Mouse (Mus musculus): ENCODE measurements around the gene Tspan4. TPM values are rescaled to one million over a fixed set of nuclear protein-coding genes. Genes with fewer than 3 reads are reported as not detected.

The Tspan4 gene
- 49.1 and 55.3 TPM in 2 replicates for polyA plus RNA-seq (2015; fragmentation: Nextera tagmentation; extraction: Ambion mirVana)

DNA sequence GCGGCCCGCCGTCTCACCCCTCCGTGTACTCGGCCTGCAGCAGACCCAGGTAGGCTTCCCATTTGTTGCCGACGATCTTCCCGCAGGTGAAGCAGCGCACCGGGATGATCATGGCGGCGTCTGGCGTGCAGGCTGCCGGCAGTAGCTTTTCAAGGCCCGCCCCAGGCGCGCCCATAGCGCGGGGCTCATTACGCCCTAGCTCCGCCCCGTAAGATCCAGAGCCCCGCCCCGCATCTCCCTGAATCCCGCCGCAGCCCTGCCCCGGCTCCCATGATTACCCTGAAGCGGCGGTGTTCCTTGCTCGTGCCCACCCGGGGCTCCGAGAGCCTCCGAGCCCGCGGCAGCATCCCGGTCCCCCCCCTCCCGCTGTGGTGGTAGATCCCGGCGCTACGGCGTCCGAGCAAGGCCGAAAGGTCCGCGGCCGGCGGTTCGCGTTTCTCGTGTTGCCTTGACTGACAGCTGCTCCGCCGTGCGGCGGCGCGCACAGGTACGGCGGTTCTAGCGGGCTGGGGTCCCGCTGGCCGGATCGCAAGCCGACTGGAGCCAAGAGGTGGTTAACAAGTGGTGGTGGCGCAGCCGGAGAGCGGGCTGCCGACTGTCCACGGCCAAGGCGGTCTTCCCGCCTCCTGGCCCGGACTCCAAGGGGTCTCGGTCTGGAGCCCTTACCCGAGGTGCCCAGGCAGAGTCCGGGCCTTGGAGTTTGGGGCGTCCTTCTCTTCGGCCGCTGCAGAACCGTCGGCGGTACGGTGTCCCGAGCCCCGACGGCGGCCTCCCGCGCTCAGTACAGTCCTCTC is at the start of gene Tspan4, which contains the start of gene Polr2l:
Gene Tspan4, plus strand, starts transcription at position 230 of the 794 bp plus-strand sequence.
Gene Polr2l, minus strand, starts transcription at position 122 of the 794 bp plus-strand sequence.
- Histone ChIP-seq H3K4me3 (peak within 1 kb of the TSS; percentile 78), H3K4me2 (peak within 1 kb of the TSS; percentile 81), H3K9me3 (no peaks in the 10 kb centered on the region), H3K9ac (peak within 1 kb of the TSS; percentile 76), H3K27me3 (replicated peaks) (peaks cover 12% of the 10 kb centered on the region), H3K36me3 (replicated peaks) (peaks cover 14% of the 10 kb centered on the region), H3K27ac (peak within 1 kb of the TSS; percentile 87), H3K4me1 (peaks cover 22% of the 10 kb centered on the region)
- WGBS: under 1% methylated on average over 84 of the region's 87 CpGs
- ATAC-seq (replicated peaks): peak; percentile 88

GRCm38 (mm10) chr7:141426948-141427730 is 47.9 kb upstream of the Tspan4 start:
- Histone ChIP-seq H3K4me3 (no peak overlapping the region), H3K4me2 (no peak overlapping the region), H3K27ac (no peak overlapping the region), H3K27me3 (replicated peaks) (no peaks in the 10 kb centered on the region), H3K9ac (no peak overlapping the region), H3K4me1 (peaks cover 27% of the 10 kb centered on the region), H3K36me3 (replicated peaks) (peaks cover 10% of the 10 kb centered on the region; the same call in 1 of the 2 replicates), H3K9me3 (no peaks in the 10 kb centered on the region)
- ATAC-seq (replicated peaks): no peak
- 84% methylated on average over 12 of the region's 12 CpGs for WGBS

DNA sequence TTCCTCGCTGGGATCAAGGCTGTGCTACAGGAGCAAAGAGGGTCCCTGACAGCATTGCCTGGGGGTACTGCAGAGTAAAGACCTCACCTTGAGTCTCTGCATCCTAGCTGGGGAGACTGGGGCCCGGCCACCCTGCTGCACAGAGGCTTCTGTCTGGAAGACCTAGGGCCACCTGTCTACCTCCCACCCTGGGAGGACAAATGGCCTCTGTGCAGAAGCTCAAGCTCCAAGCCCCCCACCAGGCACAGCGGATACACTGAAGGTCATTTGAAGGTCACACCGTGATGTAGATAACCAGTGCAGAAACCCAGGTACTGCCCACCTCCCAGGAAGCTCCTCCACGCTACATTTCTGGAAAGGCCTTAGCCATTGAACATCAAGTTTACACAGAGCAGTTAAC is 46.3 kb upstream of the Tspan4 start:
- H3K9me3 ChIP-seq: no peaks in the 10 kb centered on the region
- no peak for ATAC-seq (replicated peaks)
- peak overlapping the region; percentile 59 for H3K4me3 ChIP-seq
- 53% methylated on average over 5 of the region's 5 CpGs for WGBS
- H3K27me3 ChIP-seq (replicated peaks): no peaks in the 10 kb centered on the region
- H3K9ac ChIP-seq: peak overlapping the region; percentile 81
- peak overlapping the region; percentile 82 for H3K4me2 ChIP-seq
- peak overlapping the region; percentile 81 for H3K27ac ChIP-seq
- peaks cover 15% of the 10 kb centered on the region for H3K36me3 ChIP-seq (replicated peaks)
- peaks cover 38% of the 10 kb centered on the region for H3K4me1 ChIP-seq

DNA sequence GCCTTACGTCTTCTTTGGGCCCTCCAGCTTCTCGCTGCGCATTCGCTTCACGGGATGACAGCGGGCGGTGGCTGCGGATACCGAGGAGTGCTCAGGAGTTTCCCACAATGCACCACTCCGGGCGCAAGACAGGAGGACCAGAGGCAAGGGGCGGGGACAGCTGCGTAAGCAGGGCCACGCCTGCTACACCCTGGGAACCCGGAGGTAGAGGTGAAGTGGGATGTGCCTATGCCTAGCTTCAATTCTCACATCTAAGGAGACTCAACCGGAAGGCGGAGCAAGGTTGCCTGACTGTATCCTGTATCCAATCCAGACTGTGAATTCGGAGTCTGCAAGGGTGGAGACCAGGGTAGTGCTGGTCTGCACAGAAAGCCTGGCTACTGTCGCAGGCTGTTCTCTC is 45.7 kb upstream of the Tspan4 start, which contains the start of gene Cend1:
Gene Cend1, minus strand, starts transcription at position 182 of the 400 bp plus-strand sequence.
- Histone ChIP-seq H3K27ac (peak within 1 kb of the TSS; percentile 81), H3K4me3 (peak within 1 kb of the TSS; percentile 59), H3K9me3 (no peaks in the 10 kb centered on the region), H3K4me2 (peak within 1 kb of the TSS; percentile 82), H3K9ac (peak within 1 kb of the TSS; percentile 81), H3K27me3 (replicated peaks) (no peaks in the 10 kb centered on the region), H3K4me1 (peaks cover 43% of the 10 kb centered on the region), H3K36me3 (replicated peaks) (peaks cover 15% of the 10 kb centered on the region)
- WGBS: 3% methylated on average over 19 of the region's 19 CpGs
- peak; percentile 85 for ATAC-seq (replicated peaks)

GRCm38 (mm10) chr7:141429840-141430584 is 45.0 kb upstream of the Tspan4 start:
- WGBS: 63% methylated on average over 9 of the region's 9 CpGs
- H3K9ac ChIP-seq: no peak overlapping the region
- H3K27me3 ChIP-seq (replicated peaks): no peaks in the 10 kb centered on the region
- H3K4me1 ChIP-seq: peaks cover 49% of the 10 kb centered on the region
- no peaks in the 10 kb centered on the region for H3K9me3 ChIP-seq
- H3K27ac ChIP-seq: peak overlapping the region; percentile 81
- peaks cover 15% of the 10 kb centered on the region for H3K36me3 ChIP-seq (replicated peaks)
- peak overlapping the region; percentile 82 for H3K4me2 ChIP-seq
- ATAC-seq (replicated peaks): 0 out of 2 replicates have a peak, but pooled peaks have one; percentile 26
- H3K4me3 ChIP-seq: peak overlapping the region; percentile 59

DNA sequence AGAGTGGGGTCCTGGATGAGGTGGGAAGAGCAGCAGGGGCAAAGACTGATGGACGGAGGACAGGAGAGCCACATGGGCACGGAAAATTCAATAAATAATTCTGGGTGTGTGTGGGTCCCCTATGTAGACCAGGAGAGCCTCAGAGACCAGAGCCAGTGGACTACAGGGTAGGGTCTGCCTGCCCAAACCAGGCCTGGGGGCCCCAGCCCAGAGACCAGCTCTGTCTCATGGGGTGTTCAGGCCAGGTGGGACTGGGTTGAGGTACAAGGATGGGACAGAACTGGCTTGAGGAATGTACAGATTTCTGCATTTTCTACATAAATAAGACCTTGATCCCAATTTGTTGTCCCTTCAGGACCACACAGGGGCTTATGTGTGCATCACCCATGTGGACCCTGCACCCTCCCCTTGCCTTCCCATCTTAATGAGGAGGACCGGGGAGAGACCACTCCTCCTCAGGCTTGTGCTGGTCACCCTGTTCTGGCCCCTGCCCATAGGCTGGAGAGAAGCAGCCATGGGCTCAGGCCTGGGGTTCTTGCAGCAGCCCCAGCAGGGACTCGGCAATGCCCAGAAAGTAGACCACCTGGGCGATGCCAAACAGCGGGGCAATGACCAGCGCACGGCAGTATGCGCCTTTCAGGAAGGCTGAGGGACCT is 44.3 kb upstream of the Tspan4 start:
- Histone ChIP-seq H3K27me3 (replicated peaks) (no peaks in the 10 kb centered on the region), H3K9me3 (no peaks in the 10 kb centered on the region), H3K27ac (no peak overlapping the region), H3K36me3 (replicated peaks) (peaks cover 15% of the 10 kb centered on the region), H3K9ac (no peak overlapping the region), H3K4me2 (no peak overlapping the region), H3K4me3 (no peak overlapping the region), H3K4me1 (peaks cover 56% of the 10 kb centered on the region)
- 94% methylated on average over 9 of the region's 9 CpGs for WGBS
- ATAC-seq (replicated peaks): no peak

- ATAC-seq (replicated peaks): no peak
- H3K27me3 ChIP-seq (replicated peaks): no peaks in the 10 kb centered on the region
- no peak overlapping the region for H3K4me3 ChIP-seq
- H3K27ac ChIP-seq: no peak overlapping the region
- no peaks in the 10 kb centered on the region for H3K9me3 ChIP-seq
- H3K4me2 ChIP-seq: no peak overlapping the region
- H3K36me3 ChIP-seq (replicated peaks): peaks cover 15% of the 10 kb centered on the region
- no peak overlapping the region for H3K9ac ChIP-seq
- H3K4me1 ChIP-seq: peaks cover 65% of the 10 kb centered on the region
- WGBS: 92% methylated on average over 19 of the region's 19 CpGs
Observed at GRCm38 (mm10) chr7:141431434-141432185, 43.4 kb upstream of the Tspan4 start.

GRCm38 (mm10) chr7:141432186-141432611 is 42.8 kb upstream of the Tspan4 start:
- 89% methylated on average over 8 of the region's 8 CpGs for WGBS

GRCm38 (mm10) chr7:141432741-141433516 is 42.1 kb upstream of the Tspan4 start:
- peak overlapping the region; percentile 92 for H3K4me2 ChIP-seq
- peak overlapping the region; percentile 70; the same call in 1 of the 2 replicates for H3K4me3 ChIP-seq
- peaks cover 15% of the 10 kb centered on the region for H3K36me3 ChIP-seq (replicated peaks)
- H3K27ac ChIP-seq: no peak overlapping the region
- no peak for ATAC-seq (replicated peaks)
- WGBS: 80% methylated on average over 6 of the region's 6 CpGs
- peak overlapping the region; percentile 72; the same call in 1 of the 2 replicates for H3K9ac ChIP-seq
- H3K4me1 ChIP-seq: peaks cover 71% of the 10 kb centered on the region
- H3K9me3 ChIP-seq: no peaks in the 10 kb centered on the region
- H3K27me3 ChIP-seq (replicated peaks): no peaks in the 10 kb centered on the region

More at GRCm38 (mm10) chr7:141432186-141432611, 42.8 kb upstream of the Tspan4 start:
- Histone ChIP-seq H3K4me1 (peaks cover 69% of the 10 kb centered on the region), H3K9ac (no peak overlapping the region), H3K4me3 (no peak overlapping the region), H3K4me2 (no peak overlapping the region), H3K36me3 (replicated peaks) (peaks cover 15% of the 10 kb centered on the region), H3K27me3 (replicated peaks) (no peaks in the 10 kb centered on the region), H3K27ac (no peak overlapping the region), H3K9me3 (no peaks in the 10 kb centered on the region)
- ATAC-seq (replicated peaks): no peak
